Mouse (Mus musculus) thymus, postnatal 10 days (tissue): ENCODE measurements at regions not wholly inside any gene's neighbourhood (a gene's known extent, or its start where the extent isn't known, plus 50 kb on each side); places are given as distances from the start of the nearest gene placed in this dataset.

Experiments
- DNase-seq, 2 experiments: peaks; one replicate each; pipeline ENCODE4 v3.0.0; 2021; ENCODE audit warnings: low spot score in 2 of 2

GRCm38 (mm10) chr5:62545785-62546184 is 220.2 kb downstream of the Arap2 start:
- no peak for DNase-seq

- no peak for DNase-seq
Measured at GRCm38 (mm10) chr5:62539304-62539703, 226.7 kb downstream of the Arap2 start.

GRCm38 (mm10) chr5:62511827-62512226 is 254.1 kb downstream of the Arap2 start:
- no peak for DNase-seq

GRCm38 (mm10) chr5:62483521-62483920 is 282.4 kb downstream of the Arap2 start:
- DNase-seq = peak in 1 of 2 experiments; percentile 5

- DNase-seq = no peak
Measured at GRCm38 (mm10) chr5:62480967-62481366, 285.0 kb downstream of the Arap2 start.

- no peak for DNase-seq
Measured at GRCm38 (mm10) chr5:62473412-62473811, 292.5 kb downstream of the Arap2 start.

GRCm38 (mm10) chr5:62466802-62467201 is 299.2 kb downstream of the Arap2 start:
- no peak for DNase-seq

GRCm38 (mm10) chr5:62462574-62462973 is 303.4 kb downstream of the Arap2 start:
- no peak for DNase-seq
